Mouse (Mus musculus): ENCODE data around the gene Cbr4. TPM values are rescaled to one million over a fixed set of nuclear protein-coding genes. Genes with fewer than 3 reads are reported as not detected.

Cbr4 gene
- 10 to 100 TPM; 21.3 to 21.5 TPM for total RNA-seq (2021)

- DNase-seq (ENCODE audit: low spot score in 2 of 2): peak; percentile 91 to 96
- intact Hi-C loops (cut with DNase I): loop anchor here (5.0 kb wide), 2 partner anchors 110 to 495 kb away; partner anchors contain the start of gene Nek1
Measured at GRCm38 (mm10) chr8:61487597-61488156, at the start of gene Cbr4. Gene Cbr4 (plus strand): TSS chr8:61487734.

GRCm38 (mm10) chr8:61442988-61443387 lies 44.5 kb upstream of the Cbr4 start:
- no peak for DNase-seq (ENCODE audit: low spot score in 2 of 2)
- intact Hi-C loops (cut with DNase I): no loop called here

GRCm38 (mm10) chr8:61444358-61444757 lies 43.2 kb upstream of the Cbr4 start:
- no peak for DNase-seq (ENCODE audit: low spot score in 2 of 2)
- intact Hi-C loops (cut with DNase I): no loop called here

GRCm38 (mm10) chr8:61446329-61446728 lies 41.2 kb upstream of the Cbr4 start:
- intact Hi-C loops (cut with DNase I): no loop called here
- no peak for DNase-seq (ENCODE audit: low spot score in 2 of 2)

GRCm38 (mm10) chr8:61448100-61448499 lies 39.4 kb upstream of the Cbr4 start:
- intact Hi-C loops (cut with DNase I): no loop called here
- no peak for DNase-seq (ENCODE audit: low spot score in 2 of 2)

GRCm38 (mm10) chr8:61448881-61449280 lies 38.7 kb upstream of the Cbr4 start:
- intact Hi-C loops (cut with DNase I): no loop called here
- no peak for DNase-seq (ENCODE audit: low spot score in 2 of 2)

- intact Hi-C loops (cut with DNase I): no loop called here
Measured at GRCm38 (mm10) chr8:61450916-61451575, 36.5 kb upstream of the Cbr4 start.

GRCm38 (mm10) chr8:61451721-61452337 lies 35.7 kb upstream of the Cbr4 start:
- intact Hi-C loops (cut with DNase I): no loop called here
- no peak for DNase-seq (ENCODE audit: low spot score in 2 of 2)

More at GRCm38 (mm10) chr8:61450916-61451575, 36.5 kb upstream of the Cbr4 start:
- DNase-seq (ENCODE audit: low spot score in 2 of 2): no peak

DNA sequence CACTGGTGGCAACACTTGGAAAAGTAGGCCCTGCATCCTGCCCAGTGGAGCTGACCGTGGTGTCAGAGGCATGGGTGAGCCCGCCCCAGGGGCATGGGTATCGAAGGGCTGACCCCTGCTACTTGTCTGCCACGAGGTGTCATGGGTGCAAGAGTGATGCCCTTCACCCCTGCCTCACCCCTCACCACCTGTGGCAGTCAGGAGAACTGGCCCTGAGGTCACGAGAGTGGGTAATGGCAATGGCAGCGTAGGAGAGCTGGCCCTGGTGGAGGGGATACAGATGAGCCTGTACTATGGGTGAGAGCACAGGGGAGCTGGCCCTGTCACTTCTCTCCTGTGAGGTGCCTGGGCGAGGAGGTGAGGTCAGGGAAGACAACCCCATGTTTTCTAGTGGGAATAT lies 27.8 kb upstream of the Cbr4 start:
- intact Hi-C loops (cut with DNase I): no loop called here
- no peak for DNase-seq (ENCODE audit: low spot score in 2 of 2)

- intact Hi-C loops (cut with DNase I): no loop called here
- no peak for DNase-seq (ENCODE audit: low spot score in 2 of 2)
Measured at GRCm38 (mm10) chr8:61462221-61462620, 25.3 kb upstream of the Cbr4 start.

DNA sequence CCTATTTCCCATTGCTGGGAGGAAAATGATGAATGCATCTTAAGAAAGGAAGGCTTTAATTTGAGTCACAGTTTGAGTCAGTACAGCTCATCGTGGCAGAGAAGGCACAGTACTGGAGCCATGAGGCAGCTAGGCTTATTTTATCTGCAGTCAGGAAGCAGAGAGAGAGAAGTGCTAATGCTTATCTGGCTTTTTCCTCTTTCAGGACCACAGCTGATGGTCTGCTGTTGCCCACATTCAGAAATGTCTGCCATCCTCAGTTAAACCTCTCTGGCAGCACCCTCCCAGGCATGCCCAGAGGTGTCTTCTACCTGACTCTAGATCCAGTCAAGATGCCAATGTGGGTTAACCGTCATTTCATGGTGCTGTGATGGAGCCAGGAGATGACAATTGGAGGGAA lies 23.1 kb upstream of the Cbr4 start:
- intact Hi-C loops (cut with DNase I): no loop called here

DNA sequence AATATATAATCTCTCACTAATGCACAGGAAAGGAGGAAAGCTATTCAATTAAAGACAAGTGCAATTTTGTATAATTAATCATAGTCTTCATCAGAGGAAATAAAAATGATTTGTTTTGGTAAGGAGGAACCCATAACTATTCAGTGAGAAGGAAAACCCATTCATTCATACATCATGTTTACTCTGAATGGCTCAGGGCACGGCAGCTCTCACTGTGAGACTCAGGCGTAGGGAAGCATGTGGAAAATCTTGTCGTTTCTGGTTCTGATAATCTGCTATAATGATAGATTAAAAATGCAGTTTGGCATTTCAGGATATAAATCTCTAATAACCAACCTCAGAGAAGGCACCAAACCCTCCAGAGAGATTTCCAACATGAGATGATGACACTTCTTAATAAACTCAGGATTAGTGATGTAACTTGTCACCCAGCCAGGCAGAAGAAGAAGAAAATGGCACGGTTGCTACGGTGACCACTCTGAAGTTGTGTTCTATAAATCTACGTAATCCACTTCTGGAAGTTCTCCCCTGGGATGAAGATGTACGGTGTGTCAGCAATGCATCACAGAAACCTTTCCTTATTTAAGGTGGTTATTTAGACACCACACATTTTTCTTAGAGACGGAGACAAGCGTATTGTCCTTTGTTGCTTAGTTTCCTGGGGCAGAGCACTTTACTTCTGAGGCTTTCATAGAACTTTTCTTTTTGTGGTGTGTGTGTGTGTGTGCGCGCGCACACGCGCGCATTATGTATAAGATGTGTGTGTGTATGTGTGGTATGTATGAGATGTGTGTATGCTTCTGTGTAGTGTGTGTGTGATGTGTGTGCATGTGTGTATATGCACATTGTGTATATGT lies 20.6 kb upstream of the Cbr4 start:
- intact Hi-C loops (cut with DNase I): no loop called here

More for the DNA sequence above, 23.1 kb upstream of the Cbr4 start:
- DNase-seq (ENCODE audit: low spot score in 2 of 2): no peak

DNA sequence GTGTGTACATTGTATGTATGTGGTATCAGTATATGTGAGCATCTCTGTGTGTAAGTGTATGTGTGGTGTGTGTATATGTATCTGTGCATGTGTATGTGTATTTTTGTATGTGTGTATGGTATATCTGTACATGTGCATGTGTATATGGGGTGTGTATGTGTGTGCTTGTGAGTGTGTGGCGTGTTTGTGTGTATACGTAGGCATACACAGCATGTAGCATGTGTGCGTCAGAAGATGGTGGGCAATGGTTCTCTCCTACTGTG lies 20.1 kb upstream of the Cbr4 start:
- intact Hi-C loops (cut with DNase I): no loop called here
- no peak for DNase-seq (ENCODE audit: low spot score in 2 of 2)

More for the DNA sequence above, 20.6 kb upstream of the Cbr4 start:
- no peak for DNase-seq (ENCODE audit: low spot score in 2 of 2)

DNA sequence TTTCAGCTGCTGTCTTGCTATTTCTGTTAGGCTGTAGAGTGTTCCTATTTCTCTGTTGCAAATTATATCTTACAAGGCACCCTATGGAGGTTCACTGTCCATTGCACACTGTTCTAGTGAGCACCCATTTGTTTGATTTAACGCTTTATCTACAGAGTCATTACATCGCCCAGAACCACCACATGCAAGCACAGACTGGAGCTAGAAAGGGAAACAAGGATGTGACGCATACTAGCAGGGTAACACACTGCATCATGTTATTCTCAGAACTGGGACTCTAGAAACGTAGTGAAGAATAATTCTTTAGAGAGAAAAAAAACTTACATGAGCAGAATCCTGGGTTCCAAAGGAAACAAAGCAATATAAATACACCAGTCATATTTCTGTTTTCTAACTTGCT lies 17.3 kb upstream of the Cbr4 start:
- intact Hi-C loops (cut with DNase I): loop anchor here (5.0 kb wide), 1 partner anchor 253 kb away; no protein-coding TSS in a partner anchor
- peak in 1 of 2 experiments; percentile 69 for DNase-seq (ENCODE audit: low spot score in 2 of 2)

- no peak for DNase-seq (ENCODE audit: low spot score in 2 of 2)
Measured at GRCm38 (mm10) chr8:61475251-61475673, 12.3 kb upstream of the Cbr4 start.

DNA sequence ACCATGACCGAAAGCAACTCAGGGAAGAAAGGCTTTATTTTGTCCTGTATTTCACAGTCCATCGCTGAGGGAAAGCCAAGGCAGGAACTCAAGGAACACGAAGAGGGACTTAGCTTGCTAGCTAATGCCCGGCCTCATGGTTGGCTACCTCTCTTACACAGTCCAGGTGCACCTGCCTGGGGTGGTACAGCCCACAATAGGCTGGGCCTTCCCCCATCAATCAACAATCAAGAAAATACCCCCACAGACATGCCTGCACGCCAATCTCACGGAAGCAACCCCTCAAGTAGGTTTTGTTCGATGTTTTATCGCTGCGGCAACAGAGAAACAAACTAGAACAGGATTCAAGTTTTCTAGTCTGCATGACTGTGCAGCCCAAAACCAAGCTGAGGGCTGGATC lies 11.4 kb upstream of the Cbr4 start:
- intact Hi-C loops (cut with DNase I): no loop called here

More at GRCm38 (mm10) chr8:61475251-61475673, 12.3 kb upstream of the Cbr4 start:
- intact Hi-C loops (cut with DNase I): no loop called here

GRCm38 (mm10) chr8:61478150-61478549 lies 9.4 kb upstream of the Cbr4 start:
- no peak for DNase-seq (ENCODE audit: low spot score in 2 of 2)
- intact Hi-C loops (cut with DNase I): no loop called here

More for the DNA sequence above, 11.4 kb upstream of the Cbr4 start:
- DNase-seq (ENCODE audit: low spot score in 2 of 2): no peak

DNA sequence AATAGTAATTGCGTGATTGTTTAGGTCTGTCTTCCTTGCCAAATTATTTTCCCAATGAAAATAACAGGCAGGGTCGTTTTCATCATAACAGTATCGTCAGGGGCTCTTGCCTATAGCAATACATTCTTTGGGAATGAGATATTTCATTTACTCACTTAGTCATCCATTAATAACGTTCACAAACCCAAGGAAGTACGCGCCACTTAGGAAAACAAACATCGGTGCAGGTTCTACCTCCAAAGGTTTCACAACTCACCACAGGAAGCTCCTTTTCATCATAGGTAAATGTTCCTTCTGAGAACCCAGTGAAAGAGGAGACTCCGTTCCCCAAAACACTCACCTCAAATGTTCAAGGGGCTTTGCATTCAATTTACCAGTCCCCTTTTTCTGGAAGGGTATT lies 8.7 kb upstream of the Cbr4 start:
- DNase-seq (ENCODE audit: low spot score in 2 of 2): no peak
- intact Hi-C loops (cut with DNase I): no loop called here

DNA sequence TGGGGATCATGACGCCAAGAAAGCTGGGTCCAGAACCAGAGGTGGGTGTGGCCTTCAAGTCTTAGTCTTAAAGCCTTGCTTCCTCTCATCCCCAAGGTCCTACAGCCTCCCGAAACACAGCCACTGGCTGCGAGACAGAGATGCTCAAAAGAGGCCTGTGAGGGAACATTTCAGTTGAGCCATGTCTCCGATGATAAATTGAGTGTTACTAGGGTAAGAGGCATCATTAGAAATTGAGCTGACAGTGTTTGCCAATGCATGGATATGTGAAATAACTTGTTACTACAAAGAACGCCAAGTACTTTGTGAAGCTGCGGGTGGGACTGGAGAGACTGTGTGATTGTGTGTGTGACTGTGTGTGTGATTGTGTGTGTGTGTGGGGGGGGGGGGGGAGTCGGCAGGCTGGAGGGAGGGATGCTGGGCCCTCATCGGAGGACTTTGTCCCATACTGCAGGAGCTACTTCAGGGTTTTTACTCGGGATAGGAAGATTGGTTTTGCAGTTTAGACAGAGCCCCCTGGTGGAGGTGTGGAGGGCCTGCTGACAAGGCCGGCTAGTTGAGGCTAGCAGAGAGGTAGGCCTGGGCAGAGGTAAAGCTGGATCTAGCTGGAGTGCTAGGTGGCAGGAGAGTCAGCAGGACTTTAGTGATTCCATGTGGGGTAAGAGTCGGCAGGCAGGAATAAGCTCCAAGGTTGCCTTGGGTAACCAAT lies 7.9 kb upstream of the Cbr4 start:
- peak; percentile 39 to 66 for DNase-seq (ENCODE audit: low spot score in 2 of 2)
- intact Hi-C loops (cut with DNase I): loop anchor here (5.0 kb wide), 2 partner anchors 257 to 402 kb away; partner anchors contain the start of gene Sh3rf1

All from left cerebral cortex, postnatal 25 days (tissue).